Comparison of ENCODE assay signal across 8 mouse cellular contexts in the genomic region with DNA sequence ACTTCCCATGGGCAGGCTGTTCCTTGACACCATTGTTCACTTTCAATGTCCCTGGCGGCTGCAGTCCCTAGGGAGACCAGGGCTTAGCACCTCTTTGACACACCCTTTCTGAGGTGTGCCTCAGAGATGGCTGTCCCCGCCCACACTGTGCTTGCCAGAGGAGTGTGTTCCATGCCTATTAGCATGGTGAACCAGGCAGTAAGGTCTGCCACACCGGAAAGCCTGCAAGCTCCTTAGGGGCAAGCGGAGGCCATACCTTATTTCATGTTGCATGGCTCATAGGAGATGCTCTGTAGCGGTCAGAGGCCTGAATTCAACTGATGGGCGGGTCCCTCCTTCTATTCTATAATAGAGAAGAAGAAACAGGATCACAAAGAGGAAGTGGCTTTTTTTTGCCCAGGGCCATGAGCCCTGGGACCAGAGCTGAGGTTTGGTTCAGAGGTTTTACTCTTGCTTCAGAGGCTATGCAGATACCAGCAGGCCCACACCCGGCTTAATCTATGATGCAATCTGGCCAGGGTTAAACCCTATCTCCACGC.
DNase-seq lines count a peak whose midpoint lies in the region; ATAC-seq and TF ChIP-seq lines count a peak whose summit lies in the region.

No protein-coding gene starts in this region.

- no peaks in the 10 kb centered on the region for H3K27me3 ChIP-seq in forebrain, embryonic 11.5 days (ENCODE audit: control insufficient read depth, insufficient read depth, low read length)
- H3K27me3 ChIP-seq in forebrain, embryonic 14.5 days (replicated peaks; ENCODE audit: control insufficient read depth, insufficient read depth, low read length), result no peaks in the 10 kb centered on the region
- no peaks in the 10 kb centered on the region for H3K27me3 ChIP-seq in ES-Bruce4 (ENCODE audit: control insufficient read depth, insufficient read depth, low read length, poor library complexity, severe bottlenecking)
- no peaks in the 10 kb centered on the region; the same call in 1 of the 2 replicates for H3K27me3 ChIP-seq in heart, embryonic 15.5 days
- no peaks in the 10 kb centered on the region for H3K27me3 ChIP-seq in limb, embryonic 14.5 days (ENCODE audit: control insufficient read depth, insufficient read depth, low read length)

- H3K36me3 ChIP-seq in forebrain, embryonic 11.5 days (ENCODE audit: control insufficient read depth, insufficient read depth, low read length), result no peaks in the 10 kb centered on the region
- H3K36me3 ChIP-seq in forebrain, embryonic 14.5 days (ENCODE audit: control insufficient read depth, insufficient read depth, low read length), result peaks cover 20% of the 10 kb centered on the region; the same call in 1 of the 2 replicates
- no peaks in the 10 kb centered on the region for H3K36me3 ChIP-seq in ES-Bruce4 (ENCODE audit: control insufficient read depth, insufficient read depth, low read length, poor library complexity, severe bottlenecking)
- no peaks in the 10 kb centered on the region for H3K36me3 ChIP-seq in heart, embryonic 15.5 days
- H3K36me3 ChIP-seq in limb, embryonic 14.5 days (ENCODE audit: control insufficient read depth, insufficient read depth, low read length), result no peaks in the 10 kb centered on the region

- TF ChIP-seq EP300 in ES-Bruce4 (IDR thresholded peaks at IDR 0.05; ENCODE audit: insufficient read depth, low read depth, low read length), result 0 out of 2 replicates have a peak, but pooled peaks have one; percentile 51

- no peak for DNase-seq in forebrain, embryonic 11.5 days (ENCODE audit: low spot score)
- no peak for DNase-seq in forebrain, embryonic 14.5 days (ENCODE audit: low spot score)
- DNase-seq in limb, embryonic 14.5 days (ENCODE audit: low spot score), result no peak
- DNase-seq in spleen, adult 18-20 months, result peak; percentile 65 to 71
- no peak for DNase-seq in left cerebral cortex, postnatal 36 days (ENCODE audit: low spot score in 2 of 2)
- no peak for DNase-seq in ovary, postnatal 10 days (ENCODE audit: low spot score)

- H3K9ac ChIP-seq in forebrain, embryonic 11.5 days (ENCODE audit: low read length), result no peak overlapping the region
- H3K9ac ChIP-seq in forebrain, embryonic 14.5 days (ENCODE audit: low read length), result no peak overlapping the region
- H3K9ac ChIP-seq in ES-Bruce4 (ENCODE audit: low read depth, poor library complexity, severe bottlenecking), result no peak overlapping the region
- H3K9ac ChIP-seq in heart, embryonic 15.5 days, result no peak overlapping the region
- no peak overlapping the region for H3K9ac ChIP-seq in limb, embryonic 14.5 days (ENCODE audit: low read depth, low read length, severe bottlenecking)

- 0 out of 2 replicates have a peak, but pooled peaks have one; percentile 7 for ATAC-seq in forebrain, embryonic 11.5 days (replicated peaks; ENCODE audit: low FRiP score)
- ATAC-seq in forebrain, embryonic 14.5 days, result no peak
- no peak for ATAC-seq in heart, embryonic 15.5 days (replicated peaks; ENCODE audit: insufficient number of reproducible peaks, insufficient read depth, low FRiP score, low read depth)
- no peak for ATAC-seq in limb, embryonic 14.5 days (ENCODE audit: low FRiP score, low read depth)

- WGBS in forebrain, embryonic 11.5 days, result 74% methylated on average over 8 of the region's 8 CpGs
- WGBS in forebrain, embryonic 14.5 days, result 76% methylated on average over 8 of the region's 8 CpGs
- WGBS in heart, embryonic 15.5 days, result 70% methylated on average over 8 of the region's 8 CpGs
- WGBS in limb, embryonic 14.5 days, result 62% methylated on average over 8 of the region's 8 CpGs

- no peak overlapping the region for H3K4me2 ChIP-seq in forebrain, embryonic 11.5 days (ENCODE audit: low read depth, low read length, severe bottlenecking)
- H3K4me2 ChIP-seq in forebrain, embryonic 14.5 days (ENCODE audit: low read length), result no peak overlapping the region
- H3K4me2 ChIP-seq in heart, embryonic 15.5 days, result no peak overlapping the region
- H3K4me2 ChIP-seq in limb, embryonic 14.5 days (replicated peaks; ENCODE audit: low read depth, low read length, severe bottlenecking), result no peak overlapping the region

- no peak for TF ChIP-seq POLR2A in ES-Bruce4 (IDR thresholded peaks at IDR 0.05; ENCODE audit: insufficient read depth, low read length)
- no peak for TF ChIP-seq POLR2A in limb, embryonic 14.5 days (IDR thresholded peaks at IDR 0.05; ENCODE audit: borderline replicate concordance, extremely low read depth, insufficient read depth, insufficient read length)

- peaks cover 23% of the 10 kb centered on the region for H3K4me1 ChIP-seq in forebrain, embryonic 11.5 days (replicated peaks; ENCODE audit: control insufficient read depth, insufficient read depth, low read length)
- peaks cover 23% of the 10 kb centered on the region for H3K4me1 ChIP-seq in forebrain, embryonic 14.5 days (ENCODE audit: control insufficient read depth, insufficient read depth, low read length)
- H3K4me1 ChIP-seq in ES-Bruce4 (ENCODE audit: control insufficient read depth, insufficient read depth, low read length), result peaks cover 16% of the 10 kb centered on the region
- H3K4me1 ChIP-seq in heart, embryonic 15.5 days (replicated peaks), result peaks cover 47% of the 10 kb centered on the region
- peaks cover 51% of the 10 kb centered on the region for H3K4me1 ChIP-seq in limb, embryonic 14.5 days (ENCODE audit: control insufficient read depth, insufficient read depth, low read length)

- no peaks in the 10 kb centered on the region for H3K9me3 ChIP-seq in forebrain, embryonic 11.5 days (ENCODE audit: control insufficient read depth, low read length)
- no peaks in the 10 kb centered on the region for H3K9me3 ChIP-seq in forebrain, embryonic 14.5 days (replicated peaks; ENCODE audit: control insufficient read depth, low read length)
- H3K9me3 ChIP-seq in ES-Bruce4 (replicated peaks; ENCODE audit: control insufficient read depth, insufficient read depth, low read length, poor library complexity, severe bottlenecking), result no peaks in the 10 kb centered on the region
- H3K9me3 ChIP-seq in heart, embryonic 15.5 days (replicated peaks), result no peaks in the 10 kb centered on the region
- no peaks in the 10 kb centered on the region for H3K9me3 ChIP-seq in limb, embryonic 14.5 days (ENCODE audit: control insufficient read depth, low read length)

- intact Hi-C loops in left cerebral cortex, postnatal 36 days (cut with DNase I), result no loop called here

- no peak overlapping the region for H3K4me3 ChIP-seq in forebrain, embryonic 11.5 days (ENCODE audit: low read depth, low read length)
- no peak overlapping the region for H3K4me3 ChIP-seq in forebrain, embryonic 14.5 days (ENCODE audit: low read depth, low read length)
- H3K4me3 ChIP-seq in ES-Bruce4 (ENCODE audit: low read depth, low read length), result no peak overlapping the region
- no peak overlapping the region for H3K4me3 ChIP-seq in heart, embryonic 15.5 days
- H3K4me3 ChIP-seq in limb, embryonic 14.5 days (replicated peaks; ENCODE audit: low read length), result no peak overlapping the region

- no peak for TF ChIP-seq CTCF in ES-Bruce4 (IDR thresholded peaks at IDR 0.05; ENCODE audit: low read depth, low read length)

- peak overlapping the region; percentile 54; the same call in 1 of the 2 replicates for H3K27ac ChIP-seq in forebrain, embryonic 11.5 days (ENCODE audit: low read depth, low read length)
- H3K27ac ChIP-seq in forebrain, embryonic 14.5 days (ENCODE audit: low read depth, low read length), result no peak overlapping the region
- H3K27ac ChIP-seq in ES-Bruce4 (ENCODE audit: insufficient read depth, low read length), result peak overlapping the region; percentile 78; the same call in 1 of the 2 replicates
- peak overlapping the region; percentile 78; the same call in 1 of the 2 replicates for H3K27ac ChIP-seq in heart, embryonic 15.5 days
- peak overlapping the region; percentile 67; the same call in 1 of the 2 replicates for H3K27ac ChIP-seq in limb, embryonic 14.5 days (replicated peaks; ENCODE audit: low read depth, low read length)

Comparison
In these comparisons a context has a peak if more than half of its experiments do, and no peak if none do; other contexts are left out.
1. DNase-seq: peak in spleen, adult 18-20 months (2 of 2); none in forebrain, embryonic 11.5 days (single experiment), forebrain, embryonic 14.5 days (single experiment), limb, embryonic 14.5 days (single experiment), left cerebral cortex, postnatal 36 days (0 of 2) and ovary, postnatal 10 days (single experiment).